Mouse (Mus musculus) bone marrow, adult 2 months (tissue): ENCODE measurements around the gene Dcdc2a.

Experiments used
- CTCF ChIP-seq: fragments of 200-500 bp; IDR thresholded peaks from 2 replicates; pipeline ENCODE4 v1.5.1; 2011; ENCODE audit warnings: low read length, control low read depth; ENCODE audit not compliant: control insufficient read depth, insufficient read depth
- POLR2A ChIP-seq: fragments of 200-500 bp; IDR thresholded peaks from 2 replicates; pipeline ENCODE4 v1.6.1; 2011; ENCODE audit warnings: low read depth, mild to moderate bottlenecking, control low read depth, low read length, borderline replicate concordance; ENCODE audit not compliant: control insufficient read depth

- TF ChIP-seq CTCF (no peak), POLR2A (no peak)
Observed at GRCm38 (mm10) chr13:25026409-25027113, 29.2 kb upstream of the Dcdc2a start.
